ENCODE assay signal across 23 mouse cellular contexts in the genomic region with DNA sequence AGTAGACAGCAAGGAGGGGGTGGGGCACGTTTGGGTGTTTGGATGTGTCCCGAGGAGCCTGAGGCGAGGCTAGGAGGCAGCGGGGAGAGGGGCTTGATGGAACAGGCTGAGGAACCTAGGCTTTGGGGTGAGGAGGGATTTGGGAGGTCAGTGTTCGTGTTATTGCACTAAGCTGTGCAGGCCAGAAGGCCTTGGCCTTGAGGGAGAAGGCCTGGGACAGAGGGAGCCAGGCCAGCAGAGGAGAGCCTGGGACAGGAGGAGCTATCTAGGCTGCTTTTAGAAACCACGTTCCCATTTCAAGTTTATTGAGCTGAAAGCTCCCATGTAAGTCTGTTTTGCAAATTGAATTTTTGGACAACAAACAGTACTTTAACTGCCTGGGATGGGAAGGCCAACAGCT.
"Had no signal": no experiment of that assay in that cellular context is flagged by ENCODE, and none has a peak within 500 bp of the region (broad histone marks: within the 10 kb centered on the region; RNA-seq: fewer than 3 reads in every experiment).

No protein-coding gene starts in this region.

- H3K4me3 ChIP-seq: heart, embryonic 10.5 days; heart, embryonic 12.5 days; hindbrain, embryonic 10.5 days; hindbrain, embryonic 12.5 days; intestine, embryonic 15.5 days; layer of hippocampus, adult 2 months; limb, embryonic 13.5 days; limb, embryonic 15.5 days; liver, embryonic 12.5 days had no signal

- DNase-seq: gastrocnemius, postnatal 10 days; gastrocnemius, postnatal 25 days; heart, adult 18-20 months; heart, postnatal 10 days; heart, postnatal 4 days; kidney, adult 18-20 months; kidney, adult 8-10 months; kidney, postnatal 10 days; kidney, postnatal 25 days; kidney, postnatal 4 days; layer of hippocampus, postnatal 36 days; left cerebral cortex, postnatal 4 days had no signal

- H3K27ac ChIP-seq: heart, embryonic 10.5 days; hindbrain, embryonic 10.5 days; hindbrain, embryonic 12.5 days; hindbrain, embryonic 14.5 days; intestine, embryonic 15.5 days; layer of hippocampus, adult 2 months; limb, embryonic 13.5 days; limb, embryonic 15.5 days; liver, embryonic 12.5 days; liver, embryonic 14.5 days had no signal
